Mouse (Mus musculus): Measurements from ENCODE around the gene Itga6.

- TF ChIP-seq CTCF (IDR thresholded peaks at IDR 0.05; ENCODE audit: low read depth), result no peak
- no peak for TF ChIP-seq EP300 (IDR thresholded peaks at IDR 0.05; ENCODE audit: low read depth)
Observed at GRCm38 (mm10) chr2:71888437-71888836, 143.0 kb downstream of the Itga6 start.

All from heart, postnatal 0 days (tissue).